Mouse (Mus musculus): Measurements from ENCODE around the gene Il33. TPM values are rescaled to one million over a fixed set of nuclear protein-coding genes. Genes with fewer than 3 reads are reported as not detected.
A peak's percentile ranks its signal among the peaks of the same experiment; 100 is the strongest.
"Not testable (repeated sequence)": the region's sequence is repeated elsewhere in the genome, so short reads cannot be mapped to it uniquely, and the experiment has no call there.

Il33 gene
- total RNA-seq, 4 experiments from 2014 or later, result 97.9 to 105 (median 103) TPM

DNA sequence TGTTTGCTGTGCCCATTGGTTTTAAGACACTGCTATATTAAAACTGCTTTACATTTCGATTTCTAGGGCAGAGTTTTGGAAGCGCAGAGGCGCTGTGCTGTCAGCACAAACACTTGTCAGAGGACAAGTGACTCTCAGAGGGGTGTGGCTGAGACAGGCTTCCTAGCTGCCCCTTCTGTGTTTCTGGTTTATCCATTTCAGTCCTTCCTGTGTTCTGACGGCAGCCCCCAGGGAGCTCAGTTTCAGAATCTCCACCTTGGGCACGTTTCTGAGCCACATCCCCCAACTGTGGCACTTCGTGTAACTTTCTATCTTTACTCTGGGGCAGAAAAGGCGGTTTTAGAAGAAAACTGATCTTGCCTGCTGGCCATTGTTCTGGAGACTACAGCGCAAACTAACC is 12.5 kb downstream of the Il33 start:
- DNase-seq (ENCODE audit: low spot score in 2 of 2), result no peak

- DNase-seq (ENCODE audit: low spot score in 2 of 2), result no peak
These were observed 15.3 kb downstream of the Il33 start for GRCm38 (mm10) chr19:29940239-29940638.

DNA sequence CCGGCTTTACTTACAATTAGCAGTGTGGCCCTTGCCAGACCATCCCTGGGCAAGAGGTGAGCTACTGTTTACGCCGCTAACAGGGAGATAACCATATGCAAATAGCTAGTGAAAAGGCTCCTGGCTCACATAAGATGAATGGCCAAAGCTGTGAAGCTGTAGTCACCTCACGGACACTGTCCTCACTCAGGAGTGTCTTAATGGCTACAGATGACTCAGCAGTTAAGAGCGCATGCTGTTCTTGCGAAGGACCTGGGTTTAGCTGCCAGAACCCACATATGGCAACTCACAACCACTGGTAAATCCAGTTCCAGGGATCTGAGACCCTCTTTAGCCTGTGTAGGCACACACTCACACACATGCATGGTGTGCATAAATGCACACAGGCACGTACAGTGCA is 16.3 kb downstream of the Il33 start:
- DNase-seq (ENCODE audit: low spot score in 2 of 2), result no peak

DNA sequence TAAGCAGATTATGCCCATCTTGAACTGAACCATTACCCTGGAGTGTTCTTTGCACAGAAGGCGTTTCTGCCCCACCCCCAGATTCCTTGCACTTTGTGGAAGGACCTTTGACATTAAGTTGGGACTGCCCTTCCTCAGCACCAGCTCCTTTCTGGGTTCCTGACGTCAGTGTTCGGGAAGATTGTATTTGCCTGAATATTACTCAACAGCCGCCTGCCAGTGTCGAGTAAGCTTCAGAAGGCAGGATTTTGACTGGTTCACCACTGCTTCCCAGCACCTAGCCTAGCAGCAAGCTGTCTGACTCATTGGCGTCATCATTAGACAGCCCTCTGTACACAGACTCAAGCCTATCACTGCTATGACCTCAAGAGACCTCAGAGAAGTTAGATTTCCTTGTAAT is 17.4 kb downstream of the Il33 start:
- DNase-seq (ENCODE audit: low spot score in 2 of 2), result no peak

GRCm38 (mm10) chr19:29944426-29944825 is 19.5 kb downstream of the Il33 start:
- DNase-seq (ENCODE audit: low spot score in 2 of 2), result no peak

GRCm38 (mm10) chr19:29944935-29945334 is 20.0 kb downstream of the Il33 start:
- not testable (repeated sequence) for DNase-seq (ENCODE audit: low spot score in 2 of 2)

GRCm38 (mm10) chr19:29945557-29946422 is 20.9 kb downstream of the Il33 start:
- peak in 1 of 2 experiments; percentile 9 for DNase-seq (ENCODE audit: low spot score in 2 of 2)

- DNase-seq (ENCODE audit: low spot score in 2 of 2), result no peak
These were observed 21.5 kb downstream of the Il33 start for GRCm38 (mm10) chr19:29946423-29946716.

- DNase-seq (ENCODE audit: low spot score in 2 of 2), result no peak
These were observed 22.1 kb downstream of the Il33 start for GRCm38 (mm10) chr19:29947056-29947455.

DNA sequence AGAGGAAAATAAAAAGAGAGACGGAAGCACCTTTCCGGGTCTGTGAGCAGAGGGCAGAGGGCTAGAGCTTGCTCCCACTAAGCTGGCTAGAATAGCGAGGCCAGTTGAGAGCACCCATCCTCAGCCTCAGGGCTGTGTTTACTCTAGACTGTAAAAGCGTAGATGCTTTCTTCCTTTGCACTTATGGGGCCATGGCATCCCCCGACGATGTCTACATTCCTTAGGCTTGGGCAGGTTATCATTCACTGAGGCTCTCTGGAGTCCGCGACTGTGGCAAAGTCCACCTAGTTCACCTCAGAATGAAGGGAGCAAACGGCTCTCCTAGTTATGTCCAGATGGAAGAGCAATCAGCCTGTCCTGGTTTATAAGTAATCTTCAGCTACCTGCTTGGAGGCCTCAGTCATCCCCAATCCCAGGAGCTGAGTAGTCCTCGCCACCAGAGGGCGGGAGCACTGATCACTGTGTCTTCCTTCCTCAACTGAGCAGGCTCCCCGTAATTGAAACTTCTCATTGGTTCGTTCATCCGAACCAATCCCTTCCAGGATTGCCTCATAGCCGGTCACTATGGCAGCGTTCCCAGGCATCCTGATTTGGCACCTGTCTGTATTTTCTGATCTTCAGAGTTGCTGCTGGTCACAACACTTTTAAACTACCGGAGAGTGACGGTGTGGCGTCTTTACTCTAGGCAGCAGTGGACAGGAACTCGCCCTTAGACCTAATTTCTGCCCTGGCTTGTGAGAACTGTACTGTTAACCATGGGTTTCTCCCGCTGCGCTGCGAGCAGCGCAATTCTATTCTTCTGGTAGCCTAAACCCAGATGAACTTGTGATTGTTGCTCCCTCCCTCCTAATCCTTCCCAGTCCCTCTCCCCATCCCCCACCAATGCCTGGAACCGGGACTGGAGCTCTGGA is 23.2 kb downstream of the Il33 start:
- peak; percentile 24 to 67 for DNase-seq (ENCODE audit: low spot score in 2 of 2)

- no peak for DNase-seq (ENCODE audit: low spot score in 2 of 2)
These were observed 27.6 kb downstream of the Il33 start for GRCm38 (mm10) chr19:29952538-29952937.

- no peak for DNase-seq (ENCODE audit: low spot score in 2 of 2)
These were observed 28.9 kb downstream of the Il33 start for GRCm38 (mm10) chr19:29953833-29954232.

- DNase-seq (ENCODE audit: low spot score in 2 of 2), result no peak
These were observed 30.5 kb downstream of the Il33 start for GRCm38 (mm10) chr19:29955454-29955853.

DNA sequence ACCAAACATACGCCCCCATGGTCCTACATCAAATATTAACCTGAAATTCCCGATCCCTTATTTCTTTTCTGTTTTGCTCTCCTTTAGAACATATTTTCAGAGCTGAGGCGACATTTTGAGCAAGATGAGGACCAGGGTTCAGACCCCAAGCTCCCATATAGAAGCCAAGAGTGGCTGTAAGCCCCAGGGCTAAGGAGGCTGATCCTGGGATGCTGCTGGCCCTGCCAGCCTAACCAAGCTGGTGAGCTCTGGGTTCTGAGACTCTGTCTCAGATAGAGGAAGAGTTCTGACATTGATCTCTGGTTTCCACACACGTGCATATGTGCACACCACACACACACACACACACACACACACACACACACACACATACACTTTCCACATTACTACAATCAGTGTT is 36.0 kb downstream of the Il33 start:
- DNase-seq (ENCODE audit: low spot score in 2 of 2), result no peak

DNA sequence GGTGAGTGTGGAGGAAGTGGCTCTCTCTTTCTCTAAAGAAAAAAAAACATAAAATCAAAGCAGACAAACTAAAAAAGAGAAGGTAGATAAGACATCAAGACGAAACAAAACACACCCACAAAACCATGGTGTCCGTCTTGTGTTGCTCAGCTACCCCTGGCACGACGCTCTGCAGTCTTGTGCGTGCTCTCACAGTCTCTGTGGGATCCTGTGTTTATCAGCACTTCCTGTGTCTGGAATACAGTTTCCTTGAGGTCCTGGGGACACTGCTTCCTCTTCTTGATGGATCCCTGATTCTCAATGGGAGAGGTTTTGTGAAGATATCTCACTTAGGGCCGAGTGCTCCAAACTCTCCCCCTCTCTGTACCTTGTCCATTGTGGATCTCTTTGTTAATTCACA is 36.9 kb downstream of the Il33 start:
- no peak for DNase-seq (ENCODE audit: low spot score in 2 of 2)

DNA sequence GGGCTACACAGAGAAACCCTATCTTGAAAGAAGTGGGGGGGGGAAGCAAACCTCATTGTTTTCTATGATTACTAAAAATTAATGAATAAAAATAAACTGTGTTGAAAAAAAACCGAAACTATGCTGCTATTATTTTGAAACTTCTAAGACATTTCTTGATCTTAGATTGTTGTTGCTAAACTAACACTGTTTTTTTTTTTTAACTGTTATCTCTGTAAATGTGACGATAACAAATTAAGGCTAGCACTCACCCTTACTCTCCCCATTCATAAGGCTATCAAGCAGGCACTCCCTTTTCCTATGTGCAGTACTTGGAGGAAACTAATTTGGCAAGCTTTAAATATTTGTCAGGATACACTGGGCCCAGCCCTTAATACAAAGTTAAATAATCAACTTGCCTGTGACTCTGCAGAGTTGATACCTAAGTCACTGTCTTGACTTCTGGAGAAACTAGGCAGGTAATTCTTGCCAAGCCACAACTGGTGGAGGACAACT is 38.7 kb downstream of the Il33 start:
- no peak for DNase-seq (ENCODE audit: low spot score in 2 of 2)

DNA sequence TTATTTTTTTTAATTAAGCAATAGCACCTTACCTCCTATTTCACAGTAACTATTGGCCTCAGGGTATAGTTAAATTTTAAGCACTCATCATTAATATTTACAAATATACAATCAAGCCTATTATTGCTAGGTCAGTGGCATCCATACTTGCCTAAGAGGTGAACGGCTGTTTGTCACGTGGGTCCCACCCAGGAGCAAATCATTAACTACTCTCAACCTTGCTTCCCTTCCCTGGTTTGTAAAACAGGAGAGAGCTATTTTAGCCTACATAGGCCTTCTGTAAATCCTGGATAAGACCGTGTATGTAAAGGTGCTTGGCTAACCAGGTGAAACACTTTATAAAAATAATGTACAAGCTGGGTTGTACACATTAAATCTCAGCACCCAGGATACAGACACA is 43.0 kb downstream of the Il33 start:
- DNase-seq (ENCODE audit: low spot score in 2 of 2), result no peak

DNA sequence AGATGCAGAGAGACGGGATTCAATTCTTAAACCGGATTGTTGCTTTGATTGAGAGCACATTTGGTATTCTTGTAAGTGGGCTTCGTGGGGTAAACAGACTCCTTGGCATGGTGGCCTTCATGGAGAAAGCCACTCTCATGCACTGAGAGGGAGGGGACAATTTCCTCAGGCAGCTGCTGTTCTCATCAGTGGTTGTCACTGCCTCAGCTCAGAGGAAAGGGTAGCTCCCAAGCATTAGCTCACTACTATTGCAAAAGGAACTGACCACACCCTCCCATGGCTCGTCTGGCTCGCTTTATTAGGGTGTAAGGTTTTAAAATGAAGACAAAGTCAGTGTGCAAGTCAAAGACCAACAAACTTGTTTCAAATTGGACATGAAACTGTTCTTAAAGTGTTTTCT is 48.5 kb downstream of the Il33 start:
- DNase-seq (ENCODE audit: low spot score in 2 of 2), result no peak

DNA sequence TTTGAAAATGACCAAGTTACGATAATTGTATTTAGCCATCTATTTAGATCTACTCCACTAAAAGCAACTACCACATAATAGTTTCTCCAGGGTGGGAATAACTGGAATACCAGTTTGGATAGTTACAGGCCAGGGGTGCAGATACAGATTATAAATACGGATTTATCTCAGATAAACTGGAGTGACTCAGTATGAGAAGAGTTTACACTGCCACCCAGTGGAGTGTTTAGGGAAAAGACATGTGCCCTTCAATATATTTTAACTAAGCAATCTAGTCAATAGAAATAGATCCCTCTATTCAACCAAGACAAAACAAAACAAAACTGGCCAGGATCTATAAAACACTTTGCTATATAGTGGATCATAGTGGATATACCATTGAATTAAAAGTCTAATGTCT is 53.9 kb downstream of the Il33 start:
- no peak for DNase-seq (ENCODE audit: low spot score in 2 of 2)

DNA sequence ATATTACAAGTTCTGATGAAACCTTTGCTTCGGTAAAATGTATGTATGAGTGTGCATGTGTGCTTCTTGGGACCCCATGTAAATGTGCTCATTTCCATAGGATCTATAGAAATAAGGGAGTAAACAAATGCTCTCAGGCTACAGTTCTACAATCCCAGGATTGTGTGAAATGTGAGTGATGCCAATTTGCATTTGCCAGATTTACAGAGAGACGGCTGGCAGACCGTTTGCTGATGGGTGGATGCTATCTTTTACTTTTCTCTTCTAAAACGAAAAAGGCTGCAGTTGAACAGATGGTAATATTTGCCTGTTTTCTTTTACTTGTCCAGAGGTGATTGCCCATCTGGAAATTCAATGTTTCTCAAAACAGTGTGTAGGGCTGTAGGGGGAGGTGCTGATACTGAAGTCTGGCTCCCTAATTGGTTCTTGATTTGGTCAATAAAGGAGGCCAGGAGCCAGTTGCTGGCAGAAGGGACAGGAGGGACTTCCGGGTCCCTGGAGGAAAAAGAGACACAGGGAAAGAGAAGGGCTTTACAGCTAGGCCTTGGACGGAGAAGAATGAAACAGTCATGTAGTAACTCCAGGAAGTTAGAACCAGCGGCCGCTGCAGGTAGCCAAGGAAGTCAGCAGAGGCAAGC is 54.7 kb downstream of the Il33 start:
- DNase-seq (ENCODE audit: low spot score in 2 of 2), result peak in 1 of 2 experiments; percentile 13

DNA sequence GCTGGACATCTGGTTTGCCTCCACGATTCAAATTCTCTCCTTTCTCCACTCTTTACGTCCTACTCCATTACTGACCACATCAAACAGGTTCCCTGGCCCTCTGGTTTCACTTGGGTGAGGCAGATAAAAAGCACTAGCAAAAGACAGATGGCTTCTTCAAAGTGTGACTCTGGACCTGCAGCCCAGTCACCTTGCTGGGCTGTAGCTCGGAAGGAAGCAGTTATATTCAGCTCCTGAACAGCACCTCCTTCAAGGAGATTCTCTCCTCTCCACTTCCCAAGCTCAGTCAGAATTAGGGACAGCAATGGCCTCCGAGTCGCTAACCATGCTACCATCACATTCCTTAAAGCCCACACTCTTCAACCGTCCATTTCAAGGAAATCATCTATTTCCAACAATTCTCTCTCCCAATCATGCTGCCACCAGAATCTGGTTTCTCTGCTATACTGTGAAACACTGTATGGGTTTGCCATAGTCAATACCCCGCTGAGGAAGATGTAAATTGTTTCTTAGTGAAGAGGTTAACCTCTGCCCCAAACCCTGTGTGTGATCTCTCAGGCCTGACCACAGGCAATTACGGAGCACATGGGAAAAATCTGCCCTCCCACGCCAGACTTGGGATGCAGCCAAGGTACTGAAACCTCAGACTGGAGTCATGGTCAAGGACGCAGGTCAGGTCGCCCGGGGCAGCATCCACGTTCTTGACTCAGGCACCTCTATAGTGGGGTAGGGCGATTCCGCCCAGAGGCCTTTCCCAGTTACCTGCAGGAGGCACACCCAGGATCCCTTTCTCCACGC is 59.5 kb downstream of the Il33 start:
- DNase-seq (ENCODE audit: low spot score in 2 of 2), result no peak
